Comparison of ENCODE assay signal across 8 mouse cellular contexts in genomic region chr12:3695741-3696501, GRCm38 (mm10).
DNase-seq lines count a peak whose midpoint lies in the region; ATAC-seq and TF ChIP-seq lines count a peak whose summit lies in the region.

No protein-coding gene starts in this region.

- no peak overlapping the region for H3K4me3 ChIP-seq in heart, adult 2 months
- no peak overlapping the region for H3K4me3 ChIP-seq in heart, embryonic 12.5 days
- no peak overlapping the region for H3K4me3 ChIP-seq in hindbrain, postnatal 0 days (ENCODE audit: low read length)

- TF ChIP-seq CTCF in heart, adult 2 months (IDR thresholded peaks at IDR 0.05) = peak; percentile 93
- TF ChIP-seq CTCF in hindbrain, postnatal 0 days (IDR thresholded peaks at IDR 0.05; ENCODE audit: low read depth) = peak; percentile 78

- no peak for ATAC-seq in heart, embryonic 12.5 days (ENCODE audit: insufficient number of reproducible peaks, low FRiP score)
- ATAC-seq in common myeloid progenitor, adult 5-6 weeks (replicated peaks; ENCODE audit: low read depth, poor library complexity, severe bottlenecking) = peak; percentile 69; the same call in 1 of the 2 replicates
- ATAC-seq in hindbrain, postnatal 0 days = peak; percentile 63; the same call in 1 of the 2 replicates
- peak; percentile 67; the same call in 1 of the 2 replicates for ATAC-seq in megakaryocyte-erythroid progenitor cell, adult 5-6 weeks (replicated peaks; ENCODE audit: low FRiP score, low TSS enrichment, poor library complexity, severe bottlenecking)
- ATAC-seq in erythroblast, adult 5-6 weeks (replicated peaks; ENCODE audit: low FRiP score, poor library complexity, severe bottlenecking) = no peak

- intact Hi-C loops in heart, adult 2 months (cut with DNase I) = loop anchor here (1.0 to 10.0 kb wide), 3 partner anchors 46 to 169 kb away; no protein-coding TSS in a partner anchor

- no peaks in the 10 kb centered on the region for H3K79me2 ChIP-seq in heart, adult 2 months (replicated peaks; ENCODE audit: control insufficient read depth, insufficient read depth, low read length)

- no peak for TF ChIP-seq EP300 in heart, adult 2 months (IDR thresholded peaks at IDR 0.05; ENCODE audit: insufficient read depth, low read depth, low read length)

- 46% methylated on average over 5 of the region's 5 CpGs for WGBS in heart, adult 2 months
- WGBS in heart, embryonic 12.5 days = 55% methylated on average over 5 of the region's 5 CpGs
- 73% methylated on average over 5 of the region's 5 CpGs for WGBS in hindbrain, postnatal 0 days

- H3K36me3 ChIP-seq in heart, adult 2 months (ENCODE audit: control insufficient read depth, insufficient read depth, low read length) = no peaks in the 10 kb centered on the region
- no peaks in the 10 kb centered on the region for H3K36me3 ChIP-seq in heart, embryonic 12.5 days
- H3K36me3 ChIP-seq in hindbrain, postnatal 0 days (ENCODE audit: insufficient read depth, low read length) = no peaks in the 10 kb centered on the region

- H3K9me3 ChIP-seq in heart, embryonic 12.5 days (replicated peaks) = no peaks in the 10 kb centered on the region
- no peaks in the 10 kb centered on the region for H3K9me3 ChIP-seq in hindbrain, postnatal 0 days (ENCODE audit: low read length)

- no peaks in the 10 kb centered on the region for H3K27me3 ChIP-seq in heart, adult 2 months (ENCODE audit: control insufficient read depth, insufficient read depth, low read length)
- no peaks in the 10 kb centered on the region for H3K27me3 ChIP-seq in heart, embryonic 12.5 days (replicated peaks)
- no peaks in the 10 kb centered on the region for H3K27me3 ChIP-seq in hindbrain, postnatal 0 days (ENCODE audit: insufficient read depth, low read length)

- no peak overlapping the region for H3K9ac ChIP-seq in heart, adult 2 months (ENCODE audit: low read depth, low read length)
- no peak overlapping the region for H3K9ac ChIP-seq in heart, embryonic 12.5 days
- H3K9ac ChIP-seq in hindbrain, postnatal 0 days (replicated peaks; ENCODE audit: low read length) = no peak overlapping the region

- H3K27ac ChIP-seq in heart, adult 2 months = no peak overlapping the region
- no peak overlapping the region for H3K27ac ChIP-seq in heart, embryonic 12.5 days (ENCODE audit: poor library complexity, severe bottlenecking)
- no peak overlapping the region for H3K27ac ChIP-seq in hindbrain, postnatal 0 days

- no peak for TF ChIP-seq POLR2A in heart, adult 2 months (IDR thresholded peaks at IDR 0.05; ENCODE audit: insufficient read depth, low read depth, low read length)

- DNase-seq in heart, adult 2 months = no peak
- peak; percentile 71 for DNase-seq in thymus, postnatal 0 days (ENCODE audit: low spot score)
- no peak for DNase-seq in thymus, adult 18-20 months
- DNase-seq in hindbrain, postnatal 0 days (ENCODE audit: low spot score) = peak; percentile 84

- no peaks in the 10 kb centered on the region; the same call in 1 of the 2 replicates for H3K4me1 ChIP-seq in heart, adult 2 months (ENCODE audit: control insufficient read depth, insufficient read depth, low read length)
- H3K4me1 ChIP-seq in heart, embryonic 12.5 days (replicated peaks) = peaks cover 3% of the 10 kb centered on the region; the same call in 1 of the 2 replicates
- H3K4me1 ChIP-seq in hindbrain, postnatal 0 days (ENCODE audit: insufficient read depth, low read length) = no peaks in the 10 kb centered on the region

- no peak overlapping the region for H3K4me2 ChIP-seq in heart, embryonic 12.5 days
- H3K4me2 ChIP-seq in hindbrain, postnatal 0 days (ENCODE audit: low read depth, low read length) = no peak overlapping the region

Comparison
In these comparisons a context has a peak if more than half of its experiments do, and no peak if none do; other contexts are left out.
1. DNase-seq: peak in thymus, postnatal 0 days (single experiment) and hindbrain, postnatal 0 days (single experiment); none in heart, adult 2 months (0 of 2) and thymus, adult 18-20 months (0 of 2).
2. ATAC-seq: peak in common myeloid progenitor, adult 5-6 weeks (single experiment), hindbrain, postnatal 0 days (single experiment) and megakaryocyte-erythroid progenitor cell, adult 5-6 weeks (single experiment); none in heart, embryonic 12.5 days (single experiment) and erythroblast, adult 5-6 weeks (single experiment).